Mouse (Mus musculus) E14TG2a.4 (cell line): Measurements from ENCODE around the gene Zfp14.

Source experiments
- CTCF ChIP-seq: conservative IDR thresholded peaks from 2 replicates; pipeline ENCODE4 v1.5.1; 2014; ENCODE audit warnings: low read length
- NANOG ChIP-seq: IDR thresholded peaks from 2 replicates; pipeline ENCODE4 v1.6.1; 2014; ENCODE audit warnings: borderline replicate concordance, low read length, mixed read lengths
- POU5F1 ChIP-seq: IDR thresholded peaks from 2 replicates; pipeline ENCODE4 v1.6.1; 2014; ENCODE audit warnings: low read length, borderline replicate concordance

DNA sequence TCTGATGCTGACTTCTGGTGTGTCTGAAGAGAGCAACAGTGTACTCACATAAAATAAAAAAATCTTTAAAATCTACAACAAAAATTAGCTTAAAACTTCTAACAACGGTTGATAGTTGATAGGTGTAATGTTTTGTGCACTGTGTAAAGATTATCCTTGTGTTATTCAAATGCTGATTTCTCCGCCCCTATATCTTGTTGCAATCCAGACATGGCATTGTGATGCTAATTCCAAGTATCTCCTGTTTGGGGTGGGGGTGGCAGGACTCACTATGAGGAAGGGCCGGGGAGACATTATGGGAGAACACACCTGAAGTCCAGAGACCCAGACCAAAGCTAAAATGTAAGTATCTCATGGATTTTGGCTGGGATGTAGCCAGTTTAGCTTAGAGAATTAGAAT lies 19.8 kb downstream of the Zfp14 start:
- TF ChIP-seq CTCF (no peak), NANOG (peak; percentile 56), POU5F1 (peak; percentile 94)
